Mouse (Mus musculus): ENCODE measurements around the gene Acly.

The Acly gene

GRCm38 (mm10) chr11:100440691-100441522 is 86.9 kb downstream of the Acly start:
- peak; percentile 81 for DNase-seq (ENCODE audit: low spot score)

- DNase-seq (ENCODE audit: low spot score): no peak
Observed at GRCm38 (mm10) chr11:100437901-100438300, 89.9 kb downstream of the Acly start.

GRCm38 (mm10) chr11:100435678-100436246 is 92.0 kb downstream of the Acly start:
- DNase-seq (ENCODE audit: low spot score): peak; percentile 52

GRCm38 (mm10) chr11:100432002-100432401 is 95.8 kb downstream of the Acly start:
- DNase-seq (ENCODE audit: low spot score): no peak

- no peak for DNase-seq (ENCODE audit: low spot score)
Observed at GRCm38 (mm10) chr11:100430052-100430451, 97.7 kb downstream of the Acly start.

GRCm38 (mm10) chr11:100428612-100429199 is 99.1 kb downstream of the Acly start:
- DNase-seq (ENCODE audit: low spot score): peak; percentile 88

GRCm38 (mm10) chr11:100426820-100427219 is 101.0 kb downstream of the Acly start:
- peak; percentile 53 for DNase-seq (ENCODE audit: low spot score)
